Mouse (Mus musculus) embryo, embryonic 9.5 days (tissue): ENCODE data around the gene Abi3.

Source experiments
- DNase-seq: peaks from one replicate; pipeline ENCODE4 v3.0.0-alpha.2; 2017; ENCODE audit errors: extremely low spot score

Gene Abi3

DNA sequence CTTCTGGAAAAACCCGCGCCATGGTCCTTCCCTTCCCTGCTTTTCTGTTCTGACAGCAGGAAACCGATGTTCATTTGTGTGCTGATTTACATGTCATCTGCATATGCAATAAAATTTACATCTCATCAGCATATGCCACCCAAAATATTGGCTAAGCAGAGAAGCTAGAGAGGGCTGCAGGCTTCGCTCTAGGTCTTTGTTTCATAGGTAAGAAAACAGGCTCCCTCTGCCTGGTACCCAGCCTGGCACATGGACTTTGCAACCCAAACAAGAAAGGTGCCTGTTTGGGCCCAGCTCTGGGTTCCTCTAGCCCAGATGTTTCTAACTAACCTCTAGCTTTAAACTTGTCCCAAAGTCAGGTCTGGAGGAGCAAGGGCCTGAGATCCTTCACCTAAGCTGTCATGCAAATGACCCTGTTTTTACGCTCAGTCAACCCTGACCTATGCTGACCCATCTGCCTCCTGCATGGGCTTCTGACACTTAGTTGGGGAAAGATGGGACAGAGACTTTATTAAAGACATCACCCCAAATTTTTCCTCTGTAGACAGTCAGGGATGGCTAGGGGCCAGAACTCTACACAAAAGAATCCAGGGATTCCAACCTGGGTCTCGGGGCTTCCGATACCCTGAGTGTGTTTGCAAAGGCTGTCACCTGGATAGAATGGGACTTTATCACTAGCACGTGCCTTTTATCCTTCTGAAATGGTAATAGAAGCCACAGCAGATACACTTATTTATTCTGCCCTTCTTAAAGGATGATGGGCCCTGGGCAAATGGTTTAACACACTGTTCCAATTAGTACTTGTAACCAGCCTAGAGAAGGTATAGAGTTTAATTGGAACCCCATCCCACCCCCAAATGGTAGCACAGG, 3.0 kb downstream of the Abi3 start:
- no peak for DNase-seq

DNA sequence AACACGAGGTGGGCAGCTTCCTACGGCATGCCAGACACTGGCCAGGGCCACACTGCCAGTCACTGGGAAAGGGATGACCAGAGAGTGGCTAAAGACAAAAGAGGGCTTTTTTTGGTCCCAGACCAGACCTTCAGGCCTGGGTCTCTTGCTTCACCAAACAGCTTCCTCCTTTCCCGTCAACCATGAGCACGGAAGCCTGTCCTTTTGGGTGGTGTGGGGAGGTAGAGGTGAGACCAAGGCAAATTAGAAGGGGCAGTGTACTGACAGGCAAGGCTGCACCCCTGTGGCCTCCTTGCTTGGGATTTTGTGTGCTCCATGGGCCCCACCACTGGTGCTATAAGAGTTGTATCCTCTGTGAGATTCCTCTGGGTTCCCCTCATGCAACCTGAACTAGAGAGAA, 3.7 kb downstream of the Abi3 start:
- DNase-seq, result no peak

- DNase-seq, result no peak
Observed at GRCm38 (mm10) chr11:95837059-95837458, 5.2 kb downstream of the Abi3 start, which contains the start of gene Gngt2. Gene Gngt2 (plus strand): TSS chr11:95837216.

DNA sequence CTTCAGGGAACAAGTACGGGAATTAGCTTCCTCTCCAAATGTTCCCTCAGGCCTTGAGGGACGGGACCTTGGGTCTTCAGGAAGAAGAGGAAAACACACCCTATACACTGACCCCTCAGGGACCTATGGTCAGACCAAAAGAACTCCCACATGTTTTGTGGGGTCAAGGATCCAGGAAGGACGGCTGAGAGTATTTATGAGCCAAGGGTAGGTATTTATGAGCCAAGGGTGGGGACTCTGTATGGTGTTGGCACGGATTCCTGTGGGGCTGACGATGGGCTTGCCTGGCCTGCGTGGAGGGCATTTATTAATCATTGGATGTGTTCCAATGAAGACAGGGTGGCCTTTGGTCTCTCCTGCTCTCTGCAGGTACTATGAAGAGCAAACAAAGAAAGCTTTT, 5.8 kb downstream of the Abi3 start:
- DNase-seq, result no peak

GRCm38 (mm10) chr11:95835832-95836231, 6.4 kb downstream of the Abi3 start:
- DNase-seq, result no peak

- no peak for DNase-seq
Observed at GRCm38 (mm10) chr11:95834742-95835710, 7.2 kb downstream of the Abi3 start.

DNA sequence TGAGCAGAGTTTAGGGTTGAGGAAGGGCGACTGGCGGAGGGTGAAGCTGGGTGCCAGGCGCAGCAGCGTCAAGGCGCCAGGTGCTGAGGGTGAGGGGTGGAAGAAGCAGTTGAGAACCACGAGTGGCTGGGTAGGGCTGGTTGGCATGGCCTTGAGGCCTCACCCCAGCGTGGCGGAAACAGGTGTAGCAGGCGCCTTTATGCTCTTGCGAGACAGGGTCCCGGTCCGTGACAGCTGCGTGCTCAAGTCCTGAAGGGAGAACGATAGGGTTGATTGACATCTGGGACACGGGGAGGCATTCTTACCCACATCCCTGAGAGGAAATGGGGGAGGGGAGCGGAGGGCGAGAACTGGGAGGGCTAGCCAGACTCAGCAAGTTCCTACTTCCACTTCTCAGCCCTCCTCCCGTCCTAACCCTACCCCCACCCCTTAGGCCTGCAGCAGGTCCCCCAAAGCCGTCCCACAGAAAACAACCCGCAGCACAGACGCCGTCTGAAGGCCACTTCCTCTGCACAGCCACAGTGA, 8.1 kb downstream of the Abi3 start:
- no peak for DNase-seq

- DNase-seq, result no peak
Observed at GRCm38 (mm10) chr11:95833631-95834142, 8.6 kb downstream of the Abi3 start.

DNA sequence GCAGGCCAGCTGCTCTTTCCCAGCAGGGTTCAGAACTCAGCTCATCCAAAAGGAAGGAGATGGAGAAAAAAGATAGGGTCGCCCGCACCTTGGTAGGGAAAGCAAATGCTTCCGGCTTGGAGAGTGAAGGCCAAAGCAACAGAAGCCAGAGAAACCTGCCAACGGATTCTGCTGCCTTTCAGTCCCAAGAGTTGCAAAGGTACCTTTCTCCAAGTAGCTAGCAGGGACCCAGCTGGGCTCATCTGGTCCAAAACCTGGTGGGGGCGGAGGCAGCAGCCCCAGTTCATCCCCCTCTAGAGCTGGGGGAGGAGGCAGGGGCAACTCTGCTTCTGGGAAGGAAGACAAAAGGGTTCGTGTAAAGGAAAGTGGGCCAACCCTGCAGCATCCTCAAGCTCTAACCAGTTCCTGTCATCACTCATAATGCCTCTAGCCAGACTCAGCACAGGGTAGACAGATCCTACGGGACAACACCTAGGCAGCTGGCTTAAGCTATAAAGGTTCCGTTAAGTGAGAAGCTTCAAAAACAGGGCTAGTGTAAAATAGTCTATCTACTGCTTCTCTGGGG, 9.2 kb downstream of the Abi3 start:
- no peak for DNase-seq

DNA sequence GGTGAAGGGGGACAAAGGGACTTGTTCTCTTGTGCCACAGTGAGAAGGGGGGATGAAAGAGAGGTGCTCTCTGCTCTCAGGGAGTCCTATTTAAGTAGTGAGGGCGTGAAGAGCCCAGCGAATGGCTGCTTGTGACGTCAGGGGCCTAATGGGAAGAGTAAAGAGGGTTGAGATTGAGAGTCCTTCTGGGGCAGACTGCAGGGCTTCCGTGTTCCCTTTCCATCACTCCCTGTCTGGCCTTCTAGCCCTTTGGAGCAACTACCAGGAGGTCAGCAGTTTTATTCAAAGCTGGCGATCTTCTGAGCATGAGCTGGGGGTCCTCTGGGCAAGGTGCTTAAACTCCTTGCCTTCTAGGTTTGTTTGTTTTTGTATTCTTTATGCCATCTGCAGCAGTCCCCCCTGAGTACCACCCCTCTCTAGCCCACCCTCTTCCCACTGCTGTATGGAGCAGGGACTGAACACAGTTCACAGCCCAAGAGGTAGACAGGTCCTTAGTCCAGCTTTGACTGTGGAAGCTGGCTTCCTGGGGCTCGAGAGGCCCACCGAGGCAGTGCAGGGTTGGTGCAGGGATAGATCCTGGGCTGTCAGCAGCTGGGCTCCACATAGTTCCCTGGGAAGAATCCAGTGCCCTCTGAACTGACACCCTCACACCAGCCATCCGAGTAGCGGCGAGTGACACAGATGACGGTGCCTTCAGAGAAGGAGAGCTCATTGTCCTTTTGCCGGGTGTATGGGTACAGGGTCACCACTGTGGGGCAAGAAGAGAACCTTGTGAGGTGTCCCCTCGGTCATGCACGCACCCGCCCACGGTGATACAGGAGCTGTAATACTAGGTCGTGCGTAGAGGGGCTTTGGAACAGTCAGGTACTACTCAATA, 9.9 kb downstream of the Abi3 start:
- no peak for DNase-seq

DNA sequence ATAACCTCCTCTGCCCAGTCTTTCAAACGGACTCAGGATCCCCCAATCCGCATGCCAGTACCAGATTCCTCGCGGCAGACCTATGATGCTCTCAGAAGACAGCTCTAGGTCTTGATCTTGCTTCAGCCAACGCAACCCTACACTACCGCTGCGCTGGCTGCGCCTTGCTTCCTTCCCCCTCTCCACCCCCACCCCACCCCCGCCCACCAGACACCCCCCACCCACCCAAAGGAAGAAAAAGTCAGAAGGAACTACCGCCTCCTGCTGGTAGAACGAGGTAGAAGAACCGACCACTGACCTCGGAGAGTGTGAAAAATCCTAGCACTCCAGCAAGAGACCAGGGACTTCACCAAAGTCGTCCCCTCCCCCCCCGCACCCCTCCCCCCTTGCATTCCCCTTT, 10.6 kb downstream of the Abi3 start:
- DNase-seq, result no peak

DNA sequence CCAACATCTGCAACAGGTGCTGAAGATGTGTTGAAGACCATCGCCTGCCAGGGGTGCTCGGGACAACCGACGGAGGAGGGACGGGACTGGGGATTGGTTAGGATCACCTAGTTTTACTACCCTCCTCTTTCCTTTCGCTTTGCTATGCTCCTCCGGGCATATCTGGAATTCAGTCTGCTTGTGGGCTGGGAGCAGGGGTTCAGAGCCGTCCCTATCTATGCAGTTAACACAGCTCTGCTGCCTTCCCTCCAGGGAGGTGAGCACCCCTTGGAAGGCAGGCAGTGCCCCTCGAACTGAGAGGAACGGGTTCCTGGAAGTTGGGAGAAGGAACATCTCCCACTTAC, 11.0 kb downstream of the Abi3 start:
- DNase-seq, result no peak

- DNase-seq, result no peak
Observed at GRCm38 (mm10) chr11:95830411-95831275, 11.6 kb downstream of the Abi3 start.

DNA sequence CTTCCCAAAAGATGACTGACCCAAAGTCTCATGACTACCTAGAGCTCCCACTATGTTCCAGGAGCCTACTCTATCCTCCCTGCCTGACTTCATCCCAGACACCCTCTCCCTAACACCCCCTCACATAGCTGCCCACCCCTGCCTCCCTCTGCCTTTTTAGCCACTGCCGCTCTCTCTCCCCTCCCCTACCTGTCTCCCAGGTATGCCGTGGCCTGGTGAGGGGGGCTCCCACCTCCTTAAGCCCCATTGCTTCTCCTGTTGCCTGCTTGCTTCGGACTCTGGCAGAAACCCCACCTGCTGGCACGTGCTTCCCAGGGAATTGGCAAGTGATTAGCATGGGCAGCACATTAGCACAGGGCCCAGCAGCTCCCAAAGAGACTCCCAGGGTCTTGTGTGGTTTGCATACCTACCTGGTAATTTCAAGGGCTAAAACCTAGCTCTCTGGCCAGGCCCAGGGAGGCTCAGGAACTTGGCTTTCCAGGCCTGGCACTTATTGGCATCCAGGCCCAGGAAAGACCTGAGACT, 12.7 kb downstream of the Abi3 start:
- DNase-seq, result no peak

DNA sequence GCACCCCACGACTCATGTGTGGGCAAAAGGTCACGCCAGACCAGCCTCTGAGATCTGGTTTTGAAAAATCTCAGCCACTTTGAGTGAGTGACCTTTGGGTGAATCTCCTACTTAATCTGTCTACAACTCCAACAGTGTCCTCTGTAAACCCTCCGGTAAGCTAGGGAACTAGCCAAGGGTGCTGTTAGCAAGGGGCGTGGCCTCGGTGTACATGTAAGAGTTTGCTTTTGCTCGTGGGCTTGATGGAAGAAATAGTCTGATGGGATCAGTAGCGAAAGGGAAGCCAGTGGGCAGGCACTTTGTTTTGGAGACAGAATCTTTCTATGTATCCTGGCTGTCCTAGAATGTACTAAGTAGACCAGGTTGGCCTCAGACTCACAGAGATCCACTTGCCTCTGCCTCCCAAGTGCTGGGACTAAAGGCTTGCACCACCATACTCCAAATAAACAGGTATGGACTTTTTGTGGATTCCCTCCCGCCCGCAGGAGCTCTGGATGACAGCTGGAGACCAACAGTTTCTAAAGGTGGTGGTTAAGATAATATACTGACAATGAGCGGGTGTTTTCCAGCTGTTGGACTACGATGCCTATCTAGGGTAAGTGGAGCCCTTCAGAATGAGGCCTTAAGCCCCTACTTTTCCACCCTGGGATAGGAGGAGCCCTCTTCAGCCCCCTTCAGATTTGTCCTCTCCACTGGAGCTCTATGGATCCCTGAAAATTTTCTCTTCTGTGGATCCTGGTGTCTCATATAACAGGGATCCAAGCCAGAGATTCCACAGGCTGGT, 13.9 kb downstream of the Abi3 start:
- no peak for DNase-seq

- DNase-seq, result no peak
Observed at GRCm38 (mm10) chr11:95827464-95828085, 14.7 kb downstream of the Abi3 start.

DNA sequence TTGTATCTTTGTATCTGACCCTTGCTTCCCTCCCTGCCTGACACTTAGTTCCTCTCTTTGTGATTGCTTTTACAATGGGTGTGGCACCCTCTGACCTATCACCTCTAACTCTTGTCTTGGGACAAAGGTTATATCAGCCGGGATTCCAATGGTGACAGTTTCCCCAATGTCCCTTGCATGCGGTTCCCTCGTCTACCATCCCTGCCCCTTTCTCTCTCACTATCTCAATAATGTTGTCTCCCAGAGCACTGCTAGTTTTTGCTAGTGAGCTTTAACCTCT, 15.2 kb downstream of the Abi3 start:
- no peak for DNase-seq

GRCm38 (mm10) chr11:95826317-95827167, 15.7 kb downstream of the Abi3 start:
- no peak for DNase-seq
